In genomic region chr5:3342771-3343565, GRCm38 (mm10) we compare ENCODE assay signal across 8 mouse cellular contexts. TPM values are rescaled to one million over a fixed set of nuclear protein-coding genes. Genes with fewer than 3 reads are reported as not detected.
DNase-seq lines count a peak whose midpoint lies in the region; ATAC-seq and TF ChIP-seq lines count a peak whose summit lies in the region.

No protein-coding gene starts in this region.

- no peak for TF ChIP-seq POLR2A in spleen, adult 2 months (IDR thresholded peaks at IDR 0.05; ENCODE audit: low read depth, low read length)

- WGBS in embryonic facial prominence, embryonic 14.5 days = under 1% methylated on average over 40 of the region's 46 CpGs
- WGBS in heart, embryonic 15.5 days = under 1% methylated on average over 46 of the region's 46 CpGs
- WGBS in spleen, adult 2 months = under 1% methylated on average over 46 of the region's 46 CpGs

- peak; percentile 62 to 87 for DNase-seq in adrenal gland, adult (ENCODE audit: inconsistent age in 2 of 2, low spot score in 1 of 2)
- DNase-seq in adrenal gland, postnatal 25 days = no peak
- DNase-seq in adipocyte (ENCODE audit: low spot score) = peak; percentile 55
- DNase-seq in embryonic facial prominence, embryonic 14.5 days (ENCODE audit: low spot score) = peak; percentile 79
- peak; percentile 53 to 71 for DNase-seq in kidney, postnatal 36 days
- DNase-seq in lung, postnatal 36 days = peak; percentile 63
- peak in 1 of 2 experiments; percentile 38 for DNase-seq in spleen, adult 2 months (ENCODE audit: low read depth in 1 of 2, low spot score in 2 of 2)

- H3K36me3 ChIP-seq in embryonic facial prominence, embryonic 14.5 days (ENCODE audit: control insufficient read depth, insufficient read depth, low read length) = no peaks in the 10 kb centered on the region
- H3K36me3 ChIP-seq in heart, embryonic 15.5 days = 0 out of 2 replicates have a peak, but pooled peaks cover 4% of the 10 kb centered on the region
- H3K36me3 ChIP-seq in spleen, adult 2 months (ENCODE audit: control insufficient read depth, insufficient read depth, low read length) = no peaks in the 10 kb centered on the region; the same call in 1 of the 2 replicates

- TF ChIP-seq CTCF in spleen, adult 2 months (IDR thresholded peaks at IDR 0.05; ENCODE audit: extremely low read depth, insufficient read depth, insufficient read length, insufficient replicate concordance) = no peak

- H3K27ac ChIP-seq in embryonic facial prominence, embryonic 14.5 days (replicated peaks; ENCODE audit: low read depth, low read length) = peak overlapping the region; percentile 88
- H3K27ac ChIP-seq in heart, embryonic 15.5 days = peak overlapping the region; percentile 94
- peak overlapping the region; percentile 77 for H3K27ac ChIP-seq in spleen, adult 2 months (ENCODE audit: insufficient read depth, low read length)

- peak; percentile 48 for ATAC-seq in embryonic facial prominence, embryonic 14.5 days (ENCODE audit: low read depth)
- ATAC-seq in heart, embryonic 15.5 days (replicated peaks; ENCODE audit: insufficient number of reproducible peaks, insufficient read depth, low FRiP score, low read depth) = peak; percentile 58

- no peaks in the 10 kb centered on the region for H3K27me3 ChIP-seq in embryonic facial prominence, embryonic 14.5 days (replicated peaks; ENCODE audit: control insufficient read depth, insufficient read depth, low read length)
- no peaks in the 10 kb centered on the region for H3K27me3 ChIP-seq in heart, embryonic 15.5 days
- no peaks in the 10 kb centered on the region for H3K27me3 ChIP-seq in spleen, adult 2 months (ENCODE audit: control insufficient read depth, insufficient read depth, low read length)

- peak overlapping the region; percentile 76 for H3K9ac ChIP-seq in embryonic facial prominence, embryonic 14.5 days (ENCODE audit: low read depth, low read length)
- H3K9ac ChIP-seq in heart, embryonic 15.5 days = peak overlapping the region; percentile 83

- no peaks in the 10 kb centered on the region for H3K9me3 ChIP-seq in embryonic facial prominence, embryonic 14.5 days (ENCODE audit: control insufficient read depth, low read length)
- no peaks in the 10 kb centered on the region for H3K9me3 ChIP-seq in heart, embryonic 15.5 days (replicated peaks)

- peak overlapping the region; percentile 96 for H3K4me2 ChIP-seq in embryonic facial prominence, embryonic 14.5 days (ENCODE audit: low read depth, low read length)
- H3K4me2 ChIP-seq in heart, embryonic 15.5 days = peak overlapping the region; percentile 83

- no peaks in the 10 kb centered on the region for H3K4me1 ChIP-seq in embryonic facial prominence, embryonic 14.5 days (ENCODE audit: control insufficient read depth, insufficient read depth, low read length)
- H3K4me1 ChIP-seq in heart, embryonic 15.5 days (replicated peaks) = peaks cover 2% of the 10 kb centered on the region; the same call in 1 of the 2 replicates
- H3K4me1 ChIP-seq in spleen, adult 2 months (ENCODE audit: control insufficient read depth, insufficient read depth, insufficient read length) = no peaks in the 10 kb centered on the region; the same call in 1 of the 2 replicates

- H3K4me3 ChIP-seq in embryonic facial prominence, embryonic 14.5 days (ENCODE audit: low read depth, low read length) = peak overlapping the region; percentile 66
- H3K4me3 ChIP-seq in heart, embryonic 15.5 days = peak overlapping the region; percentile 84
- H3K4me3 ChIP-seq in spleen, adult 2 months (ENCODE audit: extremely low read depth, insufficient read depth, insufficient read length) = peak overlapping the region; percentile 68

RNA-seq across cellular contexts. Expression of gene Cdk6, which starts 1.7 kb away (rescaled TPM):
- total RNA-seq in adrenal gland, postnatal 25 days (2021) = 19.1 and 27.0 TPM in 2 replicates
- polyA plus RNA-seq in embryonic facial prominence, embryonic 14.5 days (2014; fragmentation: Nextera tagmentation; extraction: Ambion mirVana) = 20.9 and 21.3 TPM in 2 replicates
- 31.7 and 45.4 TPM in 2 replicates for polyA plus RNA-seq in heart, embryonic 15.5 days (2015; fragmentation: Nextera tagmentation; extraction: Ambion mirVana)
- 9.7 and 14.3 TPM in 2 replicates for polyA plus RNA-seq in spleen, adult 2 months (2012; rRNA removed)
